10 mouse cellular contexts compared by ENCODE assay signal in genomic region chr11:106359350-106359749, GRCm38 (mm10). TPM values are rescaled to one million over a fixed set of nuclear protein-coding genes. Genes with fewer than 3 reads are reported as not detected.
DNase-seq lines count a peak whose midpoint lies in the region; ATAC-seq and TF ChIP-seq lines count a peak whose summit lies in the region.
"Had no signal": no experiment of that assay in that cellular context is flagged by ENCODE, and none has a peak within 500 bp of the region (broad histone marks: within the 10 kb centered on the region; RNA-seq: fewer than 3 reads in every experiment).

No protein-coding gene starts in this region.

- H3K4me2 ChIP-seq in forebrain, embryonic 14.5 days (ENCODE audit: low read length) = no peak overlapping the region
- H3K4me2 ChIP-seq in forebrain, embryonic 12.5 days = no peak overlapping the region
- H3K4me2 ChIP-seq in stomach, postnatal 0 days (replicated peaks; ENCODE audit: low read depth) = no peak overlapping the region

- H3K4me1 ChIP-seq in forebrain, embryonic 14.5 days (ENCODE audit: control insufficient read depth, insufficient read depth, low read length) = no peaks in the 10 kb centered on the region
- no peaks in the 10 kb centered on the region for H3K4me1 ChIP-seq in forebrain, embryonic 12.5 days
- H3K4me1 ChIP-seq in stomach, postnatal 0 days (replicated peaks; ENCODE audit: control insufficient read depth, insufficient read depth) = no peaks in the 10 kb centered on the region
- peaks cover 25% of the 10 kb centered on the region for H3K4me1 ChIP-seq in heart, embryonic 10.5 days

- TF ChIP-seq EP300 in stomach, postnatal 0 days (optimal IDR thresholded peaks at IDR 0.05) = no peak

- no peak overlapping the region for H3K27ac ChIP-seq in forebrain, embryonic 14.5 days (ENCODE audit: low read depth, low read length)
- H3K27ac ChIP-seq in forebrain, embryonic 12.5 days = no peak overlapping the region
- no peak overlapping the region for H3K27ac ChIP-seq in stomach, postnatal 0 days (replicated peaks)
- no peak overlapping the region for H3K27ac ChIP-seq in heart, embryonic 10.5 days

- H3K27me3 ChIP-seq in forebrain, embryonic 14.5 days (replicated peaks; ENCODE audit: control insufficient read depth, insufficient read depth, low read length) = no peaks in the 10 kb centered on the region
- 0 out of 2 replicates have a peak, but pooled peaks cover 3% of the 10 kb centered on the region for H3K27me3 ChIP-seq in forebrain, embryonic 12.5 days
- no peaks in the 10 kb centered on the region for H3K27me3 ChIP-seq in stomach, postnatal 0 days (ENCODE audit: control insufficient read depth, insufficient read depth, low read length)
- 0 out of 2 replicates have a peak, but pooled peaks cover 10% of the 10 kb centered on the region for H3K27me3 ChIP-seq in heart, embryonic 10.5 days (ENCODE audit: insufficient read depth, poor library complexity, severe bottlenecking)

- H3K36me3 ChIP-seq in forebrain, embryonic 14.5 days (ENCODE audit: control insufficient read depth, insufficient read depth, low read length) = no peaks in the 10 kb centered on the region
- H3K36me3 ChIP-seq in forebrain, embryonic 12.5 days (replicated peaks) = no peaks in the 10 kb centered on the region
- H3K36me3 ChIP-seq in stomach, postnatal 0 days (ENCODE audit: control insufficient read depth, insufficient read depth, low read length) = no peaks in the 10 kb centered on the region
- no peaks in the 10 kb centered on the region for H3K36me3 ChIP-seq in heart, embryonic 10.5 days
- H3K36me3 ChIP-seq: G1E had no signal

- H3K9me3 ChIP-seq in forebrain, embryonic 14.5 days (replicated peaks; ENCODE audit: control insufficient read depth, low read length) = no peaks in the 10 kb centered on the region
- H3K9me3 ChIP-seq in forebrain, embryonic 12.5 days = no peaks in the 10 kb centered on the region
- no peaks in the 10 kb centered on the region for H3K9me3 ChIP-seq in stomach, postnatal 0 days (ENCODE audit: control insufficient read depth, low read length)
- no peaks in the 10 kb centered on the region for H3K9me3 ChIP-seq in heart, embryonic 10.5 days
- H3K9me3 ChIP-seq: G1E had no signal

- ATAC-seq in forebrain, embryonic 14.5 days = no peak
- ATAC-seq in forebrain, embryonic 12.5 days (ENCODE audit: low FRiP score) = no peak
- no peak for ATAC-seq in stomach, postnatal 0 days (ENCODE audit: low FRiP score, low TSS enrichment)

- H3K9ac ChIP-seq in forebrain, embryonic 14.5 days (ENCODE audit: low read length) = no peak overlapping the region
- H3K9ac ChIP-seq in forebrain, embryonic 12.5 days = no peak overlapping the region
- no peak overlapping the region for H3K9ac ChIP-seq in stomach, postnatal 0 days (ENCODE audit: low read length)

- 21% methylated on average over 5 of the region's 5 CpGs for whole genome bisulfite sequencing in forebrain, embryonic 14.5 days
- WGBS in forebrain, embryonic 12.5 days = 20% methylated on average over 5 of the region's 5 CpGs
- WGBS in stomach, postnatal 0 days = 25% methylated on average over 5 of the region's 5 CpGs
- WGBS in heart, embryonic 10.5 days = 23% methylated on average over 5 of the region's 5 CpGs

- peak; percentile 22 for DNase-seq in forebrain, embryonic 14.5 days (ENCODE audit: low spot score)
- DNase-seq in lung, postnatal 36 days = peak; percentile 37
- no peak for DNase-seq in lung, postnatal 4 days
- peak; percentile 39 for DNase-seq in embryo, embryonic 9.5 days (ENCODE audit: extremely low spot score)
- no peak for DNase-seq in stomach, postnatal 0 days (ENCODE audit: low spot score)
- no peak for DNase-seq in urinary bladder, postnatal 10 days (ENCODE audit: low spot score)
- DNase-seq in heart, embryonic 10.5 days (ENCODE audit: low spot score) = no peak

- peak; percentile 52 for TF ChIP-seq CTCF in stomach, postnatal 0 days (IDR thresholded peaks at IDR 0.05; ENCODE audit: low read depth)

- H3K4me3 ChIP-seq in forebrain, embryonic 14.5 days (ENCODE audit: low read depth, low read length) = no peak overlapping the region
- no peak overlapping the region for H3K4me3 ChIP-seq in forebrain, embryonic 12.5 days (replicated peaks)
- no peak overlapping the region for H3K4me3 ChIP-seq in stomach, postnatal 0 days (ENCODE audit: low read depth, low read length)
- no peak overlapping the region for H3K4me3 ChIP-seq in heart, embryonic 10.5 days

RNA-seq across cellular contexts. Expression of gene Prr29, which starts 5.9 kb away (rescaled TPM):
- not detected in 2 replicates for polyA plus RNA-seq in forebrain, embryonic 14.5 days (2014; fragmentation: Nextera tagmentation; extraction: Ambion mirVana)
- not detected in 2 replicates for polyA plus RNA-seq in forebrain, embryonic 12.5 days (2016; fragmentation: Nextera tagmentation; extraction: Ambion mirVana)
- 0.23 and 0.41 TPM in 2 replicates for polyA plus RNA-seq in stomach, postnatal 0 days (2015; fragmentation: Nextera tagmentation; extraction: Ambion mirVana)
- polyA plus RNA-seq in heart, embryonic 10.5 days (2016; fragmentation: Nextera tagmentation; extraction: Ambion mirVana) = 0.11 and 0.21 TPM in 2 replicates

RNA-seq across cellular contexts. Expression of gene Scn4a, which starts 6.3 kb away (rescaled TPM):
- not detected in 2 replicates for polyA plus RNA-seq in forebrain, embryonic 14.5 days (2014; fragmentation: Nextera tagmentation; extraction: Ambion mirVana)
- polyA plus RNA-seq in forebrain, embryonic 12.5 days (2016; fragmentation: Nextera tagmentation; extraction: Ambion mirVana) = 0.03 TPM in 1 of 2 replicates, not detected in the other
- polyA plus RNA-seq in stomach, postnatal 0 days (2015; fragmentation: Nextera tagmentation; extraction: Ambion mirVana) = 0.02 and 0.12 TPM in 2 replicates
- polyA plus RNA-seq in heart, embryonic 10.5 days (2016; fragmentation: Nextera tagmentation; extraction: Ambion mirVana) = 0.20 and 0.44 TPM in 2 replicates
- polyA plus RNA-seq: G1E had no signal

RNA-seq across cellular contexts. Expression of gene Icam2, which starts 28.5 kb away (rescaled TPM):
- 16.0 and 17.9 TPM in 2 replicates for polyA plus RNA-seq in forebrain, embryonic 14.5 days (2014; fragmentation: Nextera tagmentation; extraction: Ambion mirVana)
- 8.1 and 9.8 TPM in 2 replicates for polyA plus RNA-seq in forebrain, embryonic 12.5 days (2016; fragmentation: Nextera tagmentation; extraction: Ambion mirVana)
- 12.7 and 13.2 TPM in 2 replicates for polyA plus RNA-seq in stomach, postnatal 0 days (2015; fragmentation: Nextera tagmentation; extraction: Ambion mirVana)
- polyA plus RNA-seq in heart, embryonic 10.5 days (2016; fragmentation: Nextera tagmentation; extraction: Ambion mirVana) = 58.8 and 69.1 TPM in 2 replicates

RNA-seq across cellular contexts. Expression of gene Cd79b, which starts 44.8 kb away (rescaled TPM):
- 0.79 and 0.95 TPM in 2 replicates for polyA plus RNA-seq in forebrain, embryonic 14.5 days (2014; fragmentation: Nextera tagmentation; extraction: Ambion mirVana)
- polyA plus RNA-seq in forebrain, embryonic 12.5 days (2016; fragmentation: Nextera tagmentation; extraction: Ambion mirVana) = 0.74 and 0.88 TPM in 2 replicates
- 1.9 TPM in 2 replicates for polyA plus RNA-seq in stomach, postnatal 0 days (2015; fragmentation: Nextera tagmentation; extraction: Ambion mirVana)
- 0.39 and 0.87 TPM in 2 replicates for polyA plus RNA-seq in heart, embryonic 10.5 days (2016; fragmentation: Nextera tagmentation; extraction: Ambion mirVana)

RNA-seq across cellular contexts. Expression of gene Gh, which starts 57.7 kb away (rescaled TPM):
- not detected in 2 replicates for polyA plus RNA-seq in forebrain, embryonic 14.5 days (2014; fragmentation: Nextera tagmentation; extraction: Ambion mirVana)
- not detected in 2 replicates for polyA plus RNA-seq in forebrain, embryonic 12.5 days (2016; fragmentation: Nextera tagmentation; extraction: Ambion mirVana)
- polyA plus RNA-seq in stomach, postnatal 0 days (2015; fragmentation: Nextera tagmentation; extraction: Ambion mirVana) = not detected in 2 replicates
- not detected in 2 replicates for polyA plus RNA-seq in heart, embryonic 10.5 days (2016; fragmentation: Nextera tagmentation; extraction: Ambion mirVana)
- polyA plus RNA-seq: G1E; gonadal fat pad, adult 2 months had no signal

Comparison
In these comparisons a context has a peak if more than half of its experiments do, and no peak if none do; other contexts are left out.
1. DNase-seq: peak in forebrain, embryonic 14.5 days (single experiment), lung, postnatal 36 days (single experiment) and embryo, embryonic 9.5 days (single experiment); none in lung, postnatal 4 days (0 of 2), stomach, postnatal 0 days (single experiment), urinary bladder, postnatal 10 days (single experiment) and heart, embryonic 10.5 days (single experiment).